Mouse (Mus musculus): ENCODE measurements around the gene Hist2h2be. TPM values are rescaled to one million over a fixed set of nuclear protein-coding genes. Genes with fewer than 3 reads are reported as not detected.

Gene Hist2h2be
- polyA plus RNA-seq, 1 experiment from 2014 or later: 5.6 TPM

DNA sequence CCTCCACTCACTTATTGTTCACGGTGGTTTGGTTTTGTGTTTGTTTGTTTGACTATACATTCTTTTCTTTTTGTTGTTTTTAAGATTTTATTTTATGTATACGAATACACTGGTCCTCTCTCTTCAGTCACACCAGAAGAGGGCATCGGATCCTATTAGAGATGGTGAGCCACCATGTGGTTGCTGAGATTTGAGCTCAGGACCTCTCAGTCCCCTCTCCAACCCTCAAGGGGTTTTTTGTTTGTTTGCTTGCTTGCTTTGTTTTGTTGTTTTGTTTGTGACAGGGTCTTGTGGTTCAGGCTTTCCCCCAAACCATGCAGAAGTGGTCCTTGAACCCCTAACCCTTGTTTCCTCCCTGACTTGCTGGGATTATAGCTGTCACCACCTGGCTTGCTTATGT, 40.7 kb downstream of the Hist2h2be start:
- no peak for ATAC-seq
- ChIA-PET POLR2A (interaction anchor here (0.6 to 2.8 kb wide), 10 partner anchors 7 to 405 kb away, joined by 3 to 13 read pairs (median 6); partner anchors contain the start of genes Bola1, Hist2h2ab, Hist2h2ac and Hist2h2be), CTCF (interaction anchor here (0.6 to 2.6 kb wide), 14 partner anchors 10 to 361 kb away, joined by 3 to 9 read pairs (median 3); partner anchors contain the start of genes Bola1 and Hist2h2ab)
- in situ Hi-C loops (cut with MboI; ENCODE audit: low pct_unique_long_range_greater_than_20kb): loop anchor here (10.0 kb wide), 1 partner anchor 197 kb away; no protein-coding TSS in a partner anchor
- DNase-seq (ENCODE audit: low read depth, low spot score): no peak
- no peaks in the 10 kb centered on the region for H3K27me3 ChIP-seq
- TF ChIP-seq CTCF (IDR thresholded peaks at IDR 0.05): peak; percentile 52

DNA sequence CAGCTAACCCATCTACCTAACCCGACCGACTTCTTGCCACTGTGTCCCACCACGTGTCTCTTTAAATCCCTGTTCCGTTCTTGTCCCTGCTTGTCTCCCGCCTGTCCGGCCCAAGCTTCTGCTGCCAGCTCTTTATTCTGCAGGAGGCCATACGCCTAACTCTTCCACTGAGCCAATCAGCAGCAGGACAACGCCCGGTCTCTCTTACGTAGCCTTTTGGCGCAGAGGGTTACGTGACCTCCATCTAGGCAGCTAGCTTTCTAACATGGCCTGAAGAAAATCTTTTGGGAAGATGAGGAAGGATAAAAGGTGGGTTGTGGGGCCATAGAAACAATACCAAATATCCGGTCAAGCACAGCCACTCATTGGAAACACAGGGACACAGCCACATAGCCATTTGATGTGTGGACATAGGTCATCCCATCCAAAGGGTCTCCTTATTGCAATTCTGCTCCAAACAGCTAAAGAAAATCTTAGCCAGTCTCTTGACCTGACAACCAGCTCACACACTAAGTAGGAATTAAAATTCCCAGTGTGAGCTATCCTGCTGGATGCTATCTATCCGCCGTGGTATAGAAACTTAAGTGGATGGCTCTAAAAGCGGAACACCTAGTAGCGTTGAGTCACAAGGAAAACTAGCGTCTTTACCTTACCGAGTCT, 41.4 kb downstream of the Hist2h2be start:
- ChIA-PET CTCF (interaction anchor here (0.6 to 2.6 kb wide), 16 partner anchors 9 to 362 kb away, joined by 3 to 9 read pairs (median 3); partner anchors contain the start of genes Bola1 and Hist2h2ab), POLR2A (interaction anchor here (0.6 to 2.8 kb wide), 15 partner anchors 8 to 1039 kb away, joined by 3 to 13 read pairs (median 4); partner anchors contain the start of genes Bola1, Hist2h2aa1, Hist2h2ab and Hist2h2ac)

GRCm38 (mm10) chr3:96262979-96263550, 42.1 kb downstream of the Hist2h2be start, which contains the start of gene Hist2h4:
Hist2h4 (minus strand) TSS chr3:96263311.
- ChIA-PET CTCF (interaction anchor here (0.8 to 2.6 kb wide), 8 partner anchors 9 to 197 kb away, joined by 3 to 9 read pairs (median 3); partner anchors contain the start of genes Bola1 and Hist2h2ab), POLR2A (interaction anchor here (0.5 to 2.8 kb wide), 11 partner anchors 9 to 165 kb away, joined by 3 to 13 read pairs (median 6); partner anchors contain the start of genes Bola1, Hist2h2aa1 and Hist2h2ab)
- peak; percentile 66 for ATAC-seq
- DNase-seq (ENCODE audit: low read depth, low spot score): peak; percentile 97
- in situ Hi-C loops (cut with MboI; ENCODE audit: low pct_unique_long_range_greater_than_20kb): loop anchor here (10.0 kb wide), 1 partner anchor 198 kb away; no protein-coding TSS in a partner anchor
- no peaks in the 10 kb centered on the region for H3K27me3 ChIP-seq
- TF ChIP-seq CTCF (IDR thresholded peaks at IDR 0.05): peak; percentile 93

More for the DNA sequence above, 41.4 kb downstream of the Hist2h2be start:
- DNase-seq (ENCODE audit: low read depth, low spot score) (no peak), ATAC-seq (peak; percentile 59)
- no peak for TF ChIP-seq CTCF (IDR thresholded peaks at IDR 0.05)
- no peaks in the 10 kb centered on the region for H3K27me3 ChIP-seq
- in situ Hi-C loops (cut with MboI; ENCODE audit: low pct_unique_long_range_greater_than_20kb): loop anchor here (10.0 kb wide), 1 partner anchor 198 kb away; no protein-coding TSS in a partner anchor

DNA sequence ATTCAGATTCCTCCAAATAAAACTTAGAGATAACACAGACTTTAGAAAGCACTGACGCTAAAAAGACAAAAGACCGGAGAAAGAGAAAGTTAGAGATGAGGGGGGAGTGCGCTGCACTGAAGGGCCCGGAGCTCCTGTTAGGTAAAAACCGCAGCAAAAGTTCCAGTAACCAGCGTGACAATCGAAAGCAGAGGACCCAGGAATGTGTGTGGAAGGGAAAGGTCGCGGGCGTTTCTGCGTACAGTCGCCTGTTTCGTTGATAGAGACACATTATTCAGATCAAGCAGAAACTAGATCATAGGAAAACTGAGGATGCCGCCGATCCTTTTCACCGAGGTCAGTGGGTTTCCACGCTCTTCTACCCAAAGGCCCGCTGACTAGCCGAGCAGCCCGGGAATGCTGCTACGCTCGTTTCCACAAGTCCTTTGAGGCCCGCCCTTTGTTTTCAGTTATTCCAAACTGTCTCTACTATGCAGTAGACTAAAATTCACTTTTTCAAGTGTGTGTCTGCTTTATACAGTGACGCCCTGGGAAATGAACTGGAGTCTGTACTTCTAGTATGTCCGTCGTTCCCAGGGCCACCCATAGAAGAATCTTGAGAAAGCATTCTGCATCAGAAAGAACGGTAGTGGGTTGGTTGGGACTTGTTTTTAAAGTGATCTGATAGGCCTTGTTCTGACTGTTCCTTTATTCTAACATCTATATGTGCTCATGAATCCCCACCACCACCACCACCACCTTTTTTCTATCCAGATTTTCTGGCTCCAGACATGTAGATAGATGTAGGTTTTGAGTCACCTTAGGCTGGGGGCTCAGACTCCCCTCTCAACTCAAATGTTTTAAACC, 42.9 kb downstream of the Hist2h2be start:
- no peak for ATAC-seq

GRCm38 (mm10) chr3:96264404-96264949, 43.6 kb downstream of the Hist2h2be start:
- ChIA-PET CTCF (interaction anchor here (1.2 kb wide), 1 partner anchor 24 kb away, joined by 3 read pairs; no protein-coding TSS in a partner anchor), POLR2A (interaction anchor here (1.0 to 1.3 kb wide), 3 partner anchors 9 to 43 kb away, joined by 3 to 5 read pairs (median 5); partner anchors contain the start of genes Hist2h2ac and Hist2h2be)
- H3K27me3 ChIP-seq: no peaks in the 10 kb centered on the region
- ATAC-seq (no peak), DNase-seq (ENCODE audit: low read depth, low spot score) (no peak)
- in situ Hi-C loops (cut with MboI; ENCODE audit: low pct_unique_long_range_greater_than_20kb): loop anchor here (10.0 kb wide), 1 partner anchor 200 kb away; no protein-coding TSS in a partner anchor
- no peak for TF ChIP-seq CTCF (IDR thresholded peaks at IDR 0.05)

More for the DNA sequence above, 42.9 kb downstream of the Hist2h2be start:
- TF ChIP-seq CTCF (IDR thresholded peaks at IDR 0.05): peak; percentile 5
- POLR2A ChIA-PET: interaction anchor here (0.5 to 2.8 kb wide), 10 partner anchors 10 to 164 kb away, joined by 3 to 13 read pairs (median 6); partner anchors contain the start of genes Bola1, Hist2h2aa1, Hist2h2ab and Hist2h2ac
- no peaks in the 10 kb centered on the region for H3K27me3 ChIP-seq
- in situ Hi-C loops (cut with MboI; ENCODE audit: low pct_unique_long_range_greater_than_20kb): loop anchor here (10.0 kb wide), 1 partner anchor 199 kb away; no protein-coding TSS in a partner anchor
- no peak for DNase-seq (ENCODE audit: low read depth, low spot score)
- CTCF ChIA-PET: interaction anchor here (0.8 to 2.6 kb wide), 6 partner anchors 21 to 198 kb away, joined by 3 to 9 read pairs (median 3); partner anchors contain the start of genes Bola1 and Hist2h2ab

DNA sequence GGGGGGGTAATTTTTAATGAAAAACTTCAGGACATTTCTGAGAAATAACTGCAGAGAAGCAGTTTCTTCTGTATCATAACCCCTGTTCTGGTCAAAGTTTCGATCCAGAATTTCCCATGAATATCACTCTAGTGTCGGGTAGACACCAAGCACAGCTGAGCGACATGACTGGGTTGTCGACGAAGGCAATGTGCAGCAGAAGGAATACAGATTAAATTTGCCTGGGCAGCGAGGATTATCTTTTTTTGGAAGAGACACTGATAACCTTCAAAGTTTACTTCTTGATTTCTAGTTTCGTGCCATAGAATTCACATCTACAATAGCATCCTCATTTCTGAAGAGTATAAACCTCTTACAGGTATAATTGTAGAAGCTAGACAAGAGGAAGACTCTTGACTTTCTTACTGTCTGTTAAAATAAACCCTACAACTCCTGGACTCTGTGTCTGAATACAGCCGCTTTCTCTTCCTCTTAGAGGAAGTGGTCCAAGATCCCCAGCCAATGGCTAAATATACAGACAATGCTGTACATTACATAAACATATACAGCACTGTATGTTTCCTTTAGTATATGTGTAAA, 45.3 kb downstream of the Hist2h2be start:
- ATAC-seq (no peak), DNase-seq (ENCODE audit: low read depth, low spot score) (no peak)
- ChIA-PET CTCF (interaction anchor here (1.2 kb wide), 1 partner anchor 11 kb away, joined by 4 read pairs; no protein-coding TSS in a partner anchor), POLR2A (interaction anchor here (0.6 to 0.7 kb wide), 2 partner anchors 23 to 433 kb away, joined by 3 to 4 read pairs; no protein-coding TSS in a partner anchor)
- in situ Hi-C loops (cut with MboI; ENCODE audit: low pct_unique_long_range_greater_than_20kb): loop anchor here (5.0 to 10.0 kb wide), 2 partner anchors 44 to 201 kb away; partner anchors contain the start of genes Hist2h2ac and Hist2h2be
- no peaks in the 10 kb centered on the region for H3K27me3 ChIP-seq
- TF ChIP-seq CTCF (IDR thresholded peaks at IDR 0.05): no peak

GRCm38 (mm10) chr3:96267541-96267940, 46.6 kb downstream of the Hist2h2be start:
- no peak for TF ChIP-seq CTCF (IDR thresholded peaks at IDR 0.05)
- POLR2A ChIA-PET: interaction anchor here (0.9 to 3.6 kb wide), 2 partner anchors 24 to 47 kb away, joined by 3 to 35 read pairs; partner anchors contain the start of genes Bola1, Hist2h2ab, Hist2h2ac and Hist2h2be
- no peaks in the 10 kb centered on the region for H3K27me3 ChIP-seq
- no peak for DNase-seq (ENCODE audit: low read depth, low spot score)
- ATAC-seq: no peak
- in situ Hi-C loops (cut with MboI; ENCODE audit: low pct_unique_long_range_greater_than_20kb): loop anchor here (5.0 to 10.0 kb wide), 2 partner anchors 45 to 203 kb away; partner anchors contain the start of genes Hist2h2ac and Hist2h2be
- CTCF ChIA-PET: interaction anchor here (3.3 kb wide), 1 partner anchor 11 kb away, joined by 16 read pairs; no protein-coding TSS in a partner anchor
